Mouse (Mus musculus) urinary bladder, adult 2 months (tissue): ENCODE data around the gene Clstn3. TPM values are rescaled to one million over a fixed set of nuclear protein-coding genes. Genes with fewer than 3 reads are reported as not detected.
"Not testable (repeated sequence)": the region's sequence is repeated elsewhere in the genome, so short reads cannot be mapped to it uniquely, and the experiment has no call there.

Experiments used
- DNase-seq: peaks from one replicate; pipeline ENCODE4 v3.0.0; 2022; ENCODE audit warnings: low spot score
- polyA plus RNA-seq: library from polyadenylated mRNA; depleted of rRNA; stranded (reverse); fragments of >200 nt; gene quantifications from 2 replicates; pipeline ENCODE4 v1.2.3, GENCODE M21; 2012

The Clstn3 gene
- polyA plus RNA-seq, 1 experiment: 1.4 TPM

- no peak for DNase-seq
Observed at GRCm38 (mm10) chr6:124448186-124448852, 16.3 kb downstream of the Clstn3 start.

GRCm38 (mm10) chr6:124447356-124447755 lies 17.2 kb downstream of the Clstn3 start:
- no peak for DNase-seq

GRCm38 (mm10) chr6:124446459-124446858 lies 18.1 kb downstream of the Clstn3 start:
- DNase-seq: no peak

GRCm38 (mm10) chr6:124446024-124446423 lies 18.6 kb downstream of the Clstn3 start:
- DNase-seq: no peak

GRCm38 (mm10) chr6:124443338-124443737 lies 21.3 kb downstream of the Clstn3 start:
- DNase-seq: no peak

GRCm38 (mm10) chr6:124436245-124436644 lies 28.3 kb downstream of the Clstn3 start:
- no peak for DNase-seq

- no peak for DNase-seq
Observed at GRCm38 (mm10) chr6:124435173-124435572, 29.4 kb downstream of the Clstn3 start.

GRCm38 (mm10) chr6:124433688-124434324 lies 30.8 kb downstream of the Clstn3 start:
- DNase-seq: no peak

GRCm38 (mm10) chr6:124430784-124431495 lies 33.7 kb downstream of the Clstn3 start:
- no peak for DNase-seq

GRCm38 (mm10) chr6:124430379-124430778 lies 34.2 kb downstream of the Clstn3 start:
- DNase-seq: no peak

- DNase-seq: no peak
Observed at GRCm38 (mm10) chr6:124427791-124428576, 36.6 kb downstream of the Clstn3 start.

- DNase-seq: no peak
Observed at GRCm38 (mm10) chr6:124427289-124427688, 37.3 kb downstream of the Clstn3 start.

GRCm38 (mm10) chr6:124426604-124427003 lies 38.0 kb downstream of the Clstn3 start:
- no peak for DNase-seq

- no peak for DNase-seq
Observed at GRCm38 (mm10) chr6:124425523-124425922, 39.1 kb downstream of the Clstn3 start.

GRCm38 (mm10) chr6:124425042-124425441 lies 39.6 kb downstream of the Clstn3 start:
- DNase-seq: not testable (repeated sequence)

GRCm38 (mm10) chr6:124424068-124424498 lies 40.5 kb downstream of the Clstn3 start:
- no peak for DNase-seq

- DNase-seq: no peak
Observed at GRCm38 (mm10) chr6:124418686-124419085, 45.9 kb downstream of the Clstn3 start.

- DNase-seq: peak; percentile 61
Observed at GRCm38 (mm10) chr6:124415347-124416088, 49.1 kb downstream of the Clstn3 start.

- DNase-seq: peak; percentile 77
Observed at GRCm38 (mm10) chr6:124414927-124415325, 49.7 kb downstream of the Clstn3 start, which contains the start of gene Pex5. Gene Pex5 (minus strand): TSS chr6:124415067.

GRCm38 (mm10) chr6:124414150-124414926 lies 50.3 kb downstream of the Clstn3 start:
- no peak for DNase-seq
